Mouse (Mus musculus) retina, adult 2 months (tissue): ENCODE results near the gene Fthl17d.
"Not testable (repeated sequence)": the region's sequence is repeated elsewhere in the genome, so short reads cannot be mapped to it uniquely, and the experiment has no call there.

Experiments
- DNase-seq: peaks from one replicate; pipeline ENCODE4 v3.0.0-alpha.2; 2012; ENCODE audit warnings: low read depth, low spot score

The Fthl17d gene

GRCm38 (mm10) chrX:8986655-8987054 is at the start of gene Fthl17d:
TSS of gene Fthl17d (minus strand) at chrX:8986755.
- DNase-seq: not testable (repeated sequence)

- DNase-seq: not testable (repeated sequence)
Observed at GRCm38 (mm10) chrX:9033193-9033592, 46.6 kb upstream of the Fthl17d start, which contains the start of gene Fthl17e. TSS of gene Fthl17e (plus strand) at chrX:9033493.

DNA sequence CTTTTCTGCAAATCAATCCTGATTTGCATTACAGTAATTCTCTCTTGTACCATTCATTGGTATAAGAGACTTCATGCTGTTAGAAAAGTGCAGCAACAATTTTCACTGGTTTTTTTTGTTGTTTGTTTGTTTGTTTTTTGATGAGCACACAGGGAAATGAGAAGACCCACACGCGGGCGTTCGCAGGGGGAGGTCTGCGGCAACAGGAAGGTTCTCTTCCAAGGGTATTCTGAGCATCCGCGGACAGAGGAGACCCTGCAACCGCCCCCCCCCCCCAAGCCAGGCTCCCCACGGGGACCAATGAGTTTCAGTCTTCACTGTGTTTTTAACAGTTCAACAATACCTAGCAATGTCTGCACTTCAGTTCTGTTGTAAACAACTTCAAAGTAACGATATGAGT is 32.9 kb upstream of the Fthl17d start:
- DNase-seq: no peak

- DNase-seq: no peak
Observed at GRCm38 (mm10) chrX:9016079-9016478, 29.5 kb upstream of the Fthl17d start.

DNA sequence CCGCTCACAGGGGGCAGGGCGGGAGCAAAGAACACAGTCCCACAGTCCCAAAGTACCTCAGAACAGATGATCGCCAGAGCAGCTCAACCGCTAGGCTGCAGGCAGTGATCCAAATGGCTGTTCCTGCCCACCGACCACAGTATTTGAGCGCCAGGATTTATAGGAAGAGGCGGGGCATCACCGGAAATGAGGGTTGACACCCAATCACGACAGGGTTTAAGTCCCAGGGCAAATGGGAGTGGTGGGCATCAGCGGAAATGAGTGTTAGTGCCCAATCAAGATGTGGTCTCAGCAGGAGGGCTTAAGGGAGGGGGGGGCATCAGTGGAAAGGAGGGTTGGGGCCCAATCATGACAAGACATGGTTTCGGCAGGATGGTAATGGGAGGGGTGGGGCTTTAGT is 10.1 kb downstream of the Fthl17d start, which contains the start of gene Fthl17c:
Fthl17c (minus strand) TSS at position 101 of the 400 bp plus-strand sequence.
- not testable (repeated sequence) for DNase-seq

GRCm38 (mm10) chrX:8964618-8965017 is 21.9 kb downstream of the Fthl17d start:
- DNase-seq: not testable (repeated sequence)

DNA sequence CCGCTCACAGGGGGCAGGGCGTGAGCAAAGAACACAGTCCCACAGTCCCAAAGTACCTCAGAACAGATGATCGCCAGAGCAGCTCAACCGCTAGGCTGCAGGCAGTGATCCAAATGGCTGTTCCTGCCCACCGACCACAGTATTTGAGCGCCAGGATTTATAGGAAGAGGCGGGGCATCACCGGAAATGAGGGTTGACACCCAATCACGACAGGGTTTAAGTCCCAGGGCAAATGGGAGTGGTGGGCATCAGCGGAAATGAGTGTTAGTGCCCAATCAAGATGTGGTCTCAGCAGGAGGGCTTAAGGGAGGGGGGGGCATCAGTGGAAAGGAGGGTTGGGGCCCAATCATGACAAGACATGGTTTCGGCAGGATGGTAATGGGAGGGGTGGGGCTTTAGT is 23.7 kb downstream of the Fthl17d start, which contains the start of gene Fthl17b:
Fthl17b (minus strand) TSS at position 101 of the 400 bp plus-strand sequence.
- DNase-seq: not testable (repeated sequence)

- peak; percentile 47 for DNase-seq
Observed at GRCm38 (mm10) chrX:8948130-8948805, 38.3 kb downstream of the Fthl17d start.

- no peak for DNase-seq
Observed at GRCm38 (mm10) chrX:8944041-8944440, 42.5 kb downstream of the Fthl17d start.
